Mouse (Mus musculus): ENCODE results near the gene Spns2. TPM values are rescaled to one million over a fixed set of nuclear protein-coding genes. Genes with fewer than 3 reads are reported as not detected.

Spns2 gene
- total and polyA plus RNA-seq, 2 experiments from 2014 or later: 7.0 to 66.0 TPM

DNA sequence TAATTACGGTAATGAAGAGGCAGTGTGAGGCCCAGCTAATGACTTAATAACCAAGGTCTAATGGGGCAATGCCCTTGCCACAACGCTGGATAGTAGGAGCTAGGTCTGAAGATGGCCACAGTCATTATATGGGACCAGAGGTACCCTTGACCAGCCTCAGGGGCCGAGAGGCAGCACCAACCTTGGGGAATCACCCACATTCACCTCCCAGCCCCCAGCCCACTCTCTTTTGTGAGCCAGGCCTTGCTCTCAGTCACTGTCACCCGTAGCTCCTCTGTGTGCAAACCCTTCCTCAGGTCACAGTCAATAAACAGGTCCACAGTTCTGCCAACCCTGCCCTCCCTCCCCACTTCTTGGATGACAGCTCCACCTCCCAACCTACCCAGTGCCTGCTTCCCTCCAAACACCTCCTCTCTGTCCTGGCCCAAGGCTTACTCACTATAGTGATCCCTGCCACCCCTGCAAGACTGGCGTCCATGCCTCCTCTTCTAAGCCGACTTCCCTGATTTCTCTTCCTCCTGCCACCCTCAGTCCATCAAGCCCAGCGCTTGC, 13.6 kb downstream of the Spns2 start:
- WGBS: 76% methylated on average over 7 of the region's 7 CpGs
- DNase-seq (ENCODE audit: low spot score) (no peak), ATAC-seq (no peak)
- Histone ChIP-seq H3K4me3 (ENCODE audit: low read length) (no peak overlapping the region), H3K27ac (no peak overlapping the region), H3K36me3 (ENCODE audit: insufficient read depth, low read length) (no peaks in the 10 kb centered on the region), H3K9me3 (ENCODE audit: low read length) (no peaks in the 10 kb centered on the region), H3K4me2 (ENCODE audit: low read depth, low read length) (no peak overlapping the region), H3K9ac (replicated peaks; ENCODE audit: low read length) (no peak overlapping the region), H3K4me1 (ENCODE audit: insufficient read depth, low read length) (0 out of 2 replicates have a peak, but pooled peaks cover 5% of the 10 kb centered on the region), H3K27me3 (ENCODE audit: insufficient read depth, low read length) (no peaks in the 10 kb centered on the region)
- no peak for TF ChIP-seq CTCF (IDR thresholded peaks at IDR 0.05; ENCODE audit: low read depth)

DNA sequence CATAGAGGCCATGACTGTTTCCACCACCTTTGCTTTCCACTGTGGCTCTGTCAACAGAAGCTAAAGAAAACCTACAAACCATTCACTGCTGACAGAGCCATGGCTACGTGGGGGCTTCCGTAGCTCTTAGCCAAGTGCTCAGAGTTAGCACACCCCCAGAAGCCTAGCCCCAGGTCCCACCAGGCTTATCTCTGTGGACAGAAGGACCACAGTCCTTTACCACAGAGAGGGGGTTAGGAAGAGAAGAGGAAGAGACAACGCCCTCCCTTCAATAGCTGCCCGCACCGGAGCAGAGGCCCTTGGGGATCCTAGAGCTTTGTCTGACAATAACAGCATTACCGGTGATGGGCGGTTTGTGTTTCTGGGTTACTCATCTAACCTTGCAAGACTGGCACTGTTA, 14.3 kb downstream of the Spns2 start:
- WGBS: 79% methylated on average over 7 of the region's 7 CpGs

DNA sequence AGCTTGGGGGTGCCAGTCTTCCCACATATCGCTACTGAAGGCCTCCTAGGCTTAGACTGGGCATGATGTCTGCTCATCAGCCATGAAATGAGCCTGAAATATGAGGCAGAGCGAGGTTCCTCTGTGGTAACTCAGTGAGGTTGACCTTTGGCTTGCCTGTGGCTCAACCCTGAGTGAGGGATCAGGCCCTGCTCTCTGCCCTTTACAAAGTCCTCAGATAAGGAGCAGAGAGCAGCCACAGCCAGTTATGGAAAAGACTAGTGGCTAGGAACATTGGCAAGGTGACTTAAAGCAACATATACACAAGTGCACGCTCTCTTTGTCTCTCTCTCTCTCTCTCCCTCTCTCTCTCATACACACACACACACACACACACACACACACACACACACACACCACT, 14.8 kb downstream of the Spns2 start:
- Histone ChIP-seq H3K9me3 (ENCODE audit: low read length) (no peaks in the 10 kb centered on the region), H3K4me1 (ENCODE audit: insufficient read depth, low read length) (0 out of 2 replicates have a peak, but pooled peaks cover 5% of the 10 kb centered on the region), H3K4me2 (ENCODE audit: low read depth, low read length) (no peak overlapping the region), H3K36me3 (ENCODE audit: insufficient read depth, low read length) (no peaks in the 10 kb centered on the region), H3K4me3 (ENCODE audit: low read length) (no peak overlapping the region), H3K27me3 (ENCODE audit: insufficient read depth, low read length) (no peaks in the 10 kb centered on the region), H3K9ac (replicated peaks; ENCODE audit: low read length) (no peak overlapping the region), H3K27ac (no peak overlapping the region)
- 72% methylated on average over 3 of the region's 3 CpGs for WGBS
- DNase-seq (ENCODE audit: low spot score) (no peak), ATAC-seq (no peak)
- no peak for TF ChIP-seq CTCF (IDR thresholded peaks at IDR 0.05; ENCODE audit: low read depth)

More for the DNA sequence above, 14.3 kb downstream of the Spns2 start:
- Histone ChIP-seq H3K9me3 (ENCODE audit: low read length) (no peaks in the 10 kb centered on the region), H3K4me3 (ENCODE audit: low read length) (no peak overlapping the region), H3K27me3 (ENCODE audit: insufficient read depth, low read length) (no peaks in the 10 kb centered on the region), H3K4me2 (ENCODE audit: low read depth, low read length) (no peak overlapping the region), H3K4me1 (ENCODE audit: insufficient read depth, low read length) (0 out of 2 replicates have a peak, but pooled peaks cover 5% of the 10 kb centered on the region), H3K9ac (replicated peaks; ENCODE audit: low read length) (no peak overlapping the region), H3K36me3 (ENCODE audit: insufficient read depth, low read length) (no peaks in the 10 kb centered on the region), H3K27ac (no peak overlapping the region)
- DNase-seq (ENCODE audit: low spot score) (no peak), ATAC-seq (no peak)
- no peak for TF ChIP-seq CTCF (IDR thresholded peaks at IDR 0.05; ENCODE audit: low read depth)

DNA sequence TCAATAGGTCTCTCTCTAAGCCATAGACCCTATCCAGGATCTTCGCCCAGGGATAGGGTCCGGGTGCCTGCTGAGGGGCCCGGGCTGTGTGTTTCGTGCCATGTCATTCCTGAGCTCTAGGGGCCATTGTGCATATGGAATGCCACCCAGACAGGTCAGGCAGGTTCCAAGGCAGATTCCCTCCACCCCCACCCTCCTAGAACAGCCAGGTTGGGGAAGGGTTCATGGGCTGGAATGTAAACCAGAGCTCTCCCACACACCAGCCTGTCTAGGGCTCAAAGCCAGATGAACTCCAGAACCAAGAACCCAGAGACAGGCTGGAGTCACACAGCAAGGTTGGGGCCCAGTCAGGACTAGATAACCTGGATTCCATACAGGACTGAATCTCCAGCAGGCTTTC, 16.2 kb downstream of the Spns2 start:
- Histone ChIP-seq H3K9ac (replicated peaks; ENCODE audit: low read length) (no peak overlapping the region), H3K4me3 (ENCODE audit: low read length) (no peak overlapping the region), H3K4me1 (ENCODE audit: insufficient read depth, low read length) (peaks cover 5% of the 10 kb centered on the region; the same call in 1 of the 2 replicates), H3K4me2 (ENCODE audit: low read depth, low read length) (no peak overlapping the region), H3K9me3 (ENCODE audit: low read length) (no peaks in the 10 kb centered on the region), H3K36me3 (ENCODE audit: insufficient read depth, low read length) (no peaks in the 10 kb centered on the region), H3K27me3 (ENCODE audit: insufficient read depth, low read length) (no peaks in the 10 kb centered on the region), H3K27ac (no peak overlapping the region)
- no peak for TF ChIP-seq CTCF (IDR thresholded peaks at IDR 0.05; ENCODE audit: low read depth)
- no peak for ATAC-seq
- no peak for DNase-seq (ENCODE audit: low spot score)
- 90% methylated on average over 4 of the region's 4 CpGs for WGBS

- H3K9me3 ChIP-seq (ENCODE audit: low read length): no peaks in the 10 kb centered on the region
- DNase-seq (ENCODE audit: low spot score): peak; percentile 44
- H3K4me2 ChIP-seq (ENCODE audit: low read depth, low read length): no peak overlapping the region
- WGBS: 47% methylated on average over 6 of the region's 6 CpGs
- no peak for ATAC-seq
- TF ChIP-seq CTCF (IDR thresholded peaks at IDR 0.05; ENCODE audit: low read depth): no peak
- H3K27me3 ChIP-seq (ENCODE audit: insufficient read depth, low read length): no peaks in the 10 kb centered on the region
- no peak overlapping the region for H3K4me3 ChIP-seq (ENCODE audit: low read length)
- no peaks in the 10 kb centered on the region for H3K36me3 ChIP-seq (ENCODE audit: insufficient read depth, low read length)
- H3K4me1 ChIP-seq (ENCODE audit: insufficient read depth, low read length): peaks cover 10% of the 10 kb centered on the region
- H3K27ac ChIP-seq: no peak overlapping the region
- no peak overlapping the region for H3K9ac ChIP-seq (replicated peaks; ENCODE audit: low read length)
These were observed 18.3 kb downstream of the Spns2 start for GRCm38 (mm10) chr11:72471381-72471780.

DNA sequence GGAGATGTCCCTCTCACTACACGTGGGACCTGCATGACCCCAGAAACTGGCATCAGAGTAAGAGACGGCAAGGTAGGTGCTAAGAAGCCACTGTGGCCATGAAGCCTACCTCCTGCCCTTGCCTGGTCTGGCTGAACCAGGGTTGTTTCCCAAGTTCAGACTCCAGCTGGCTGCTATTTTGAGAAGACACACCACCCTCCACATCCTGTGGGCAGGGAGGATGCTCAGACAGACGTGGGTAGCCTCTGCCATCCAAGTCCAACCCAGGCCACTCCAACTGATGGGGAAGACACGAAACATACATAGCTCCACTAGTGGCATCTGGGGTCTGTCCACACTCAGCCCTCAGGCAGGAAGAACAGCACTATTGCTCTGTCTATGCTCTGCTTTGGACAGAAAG, 19.7 kb downstream of the Spns2 start:
- 73% methylated on average over 4 of the region's 4 CpGs for WGBS
- H3K4me1 ChIP-seq (ENCODE audit: insufficient read depth, low read length): peaks cover 12% of the 10 kb centered on the region

GRCm38 (mm10) chr11:72469217-72469616, 20.5 kb downstream of the Spns2 start:
- H3K9ac ChIP-seq (replicated peaks; ENCODE audit: low read length): no peak overlapping the region
- H3K27ac ChIP-seq: peak overlapping the region; percentile 42
- 27% methylated on average over 5 of the region's 5 CpGs for WGBS
- no peak for TF ChIP-seq CTCF (IDR thresholded peaks at IDR 0.05; ENCODE audit: low read depth)
- H3K36me3 ChIP-seq (ENCODE audit: insufficient read depth, low read length): no peaks in the 10 kb centered on the region
- DNase-seq (ENCODE audit: low spot score) (peak; percentile 49), ATAC-seq (peak; percentile 55)
- peaks cover 12% of the 10 kb centered on the region for H3K4me1 ChIP-seq (ENCODE audit: insufficient read depth, low read length)
- no peaks in the 10 kb centered on the region for H3K27me3 ChIP-seq (ENCODE audit: insufficient read depth, low read length)
- no peak overlapping the region for H3K4me2 ChIP-seq (ENCODE audit: low read depth, low read length)
- H3K4me3 ChIP-seq (ENCODE audit: low read length): no peak overlapping the region
- no peaks in the 10 kb centered on the region for H3K9me3 ChIP-seq (ENCODE audit: low read length)

More for the DNA sequence above, 19.7 kb downstream of the Spns2 start:
- H3K27me3 ChIP-seq (ENCODE audit: insufficient read depth, low read length): no peaks in the 10 kb centered on the region
- no peak for TF ChIP-seq CTCF (IDR thresholded peaks at IDR 0.05; ENCODE audit: low read depth)
- ATAC-seq (no peak), DNase-seq (ENCODE audit: low spot score) (no peak)
- H3K4me3 ChIP-seq (ENCODE audit: low read length): no peak overlapping the region
- H3K4me2 ChIP-seq (ENCODE audit: low read depth, low read length): no peak overlapping the region
- H3K36me3 ChIP-seq (ENCODE audit: insufficient read depth, low read length): no peaks in the 10 kb centered on the region
- H3K9me3 ChIP-seq (ENCODE audit: low read length): no peaks in the 10 kb centered on the region
- H3K9ac ChIP-seq (replicated peaks; ENCODE audit: low read length): no peak overlapping the region
- no peak overlapping the region for H3K27ac ChIP-seq
